Mouse (Mus musculus) MEL (cell line): ENCODE data around the gene Tnfrsf1a.

Experiments used
- MAZ ChIP-seq: IDR thresholded peaks from 2 replicates; pipeline ENCODE4 v1.6.1; 2012; ENCODE audit warnings: low read depth, mild to moderate bottlenecking, inconsistent platforms, low read length, improper control_type of control experiment
- POLR2A ChIP-seq, 2 experiments: IDR thresholded peaks; 2 replicates each; pipeline ENCODE4 v1.6.1; 2011 to 2012; ENCODE audit warnings: low read length in 2 of 2, mild to moderate bottlenecking in 2 of 2, control low read depth in 1 of 2, improper control_type of control experiment in 1 of 2, low read depth in 1 of 2, moderate library complexity in 1 of 2; ENCODE audit not compliant: control insufficient read depth in 1 of 2, insufficient read depth in 1 of 2, poor library complexity in 1 of 2

- TF ChIP-seq POLR2A (IDR thresholded peaks at IDR 0.05; ENCODE audit: control insufficient read depth in 1 of 2, insufficient read depth in 1 of 2, low read depth in 1 of 2, low read length in 2 of 2, poor library complexity in 1 of 2) (no peak), MAZ (no peak)
Observed at GRCm38 (mm10) chr6:125352046-125352384, 2.9 kb downstream of the Tnfrsf1a start.
